In genomic region chr2:179598886-179599285, GRCm38 (mm10) we compare ENCODE assay signal across 22 mouse cellular contexts.
DNase-seq lines count a peak whose midpoint lies in the region; ATAC-seq lines count a peak whose summit lies in the region.
"Had no signal": no experiment of that assay in that cellular context is flagged by ENCODE, and none has a peak within 500 bp of the region (broad histone marks: within the 10 kb centered on the region; RNA-seq: fewer than 3 reads in every experiment).

No protein-coding gene starts in this region.

- H3K36me3 ChIP-seq in midbrain, embryonic 15.5 days (replicated peaks) = no peaks in the 10 kb centered on the region
- H3K36me3 ChIP-seq in midbrain, embryonic 11.5 days (ENCODE audit: control insufficient read depth, insufficient read depth, low read length) = no peaks in the 10 kb centered on the region
- no peaks in the 10 kb centered on the region for H3K36me3 ChIP-seq in kidney, embryonic 14.5 days (ENCODE audit: control insufficient read depth, insufficient read depth, low read length)
- H3K36me3 ChIP-seq: embryonic facial prominence, embryonic 13.5 days; heart, embryonic 10.5 days; limb, embryonic 12.5 days; liver, embryonic 12.5 days had no signal

- no peak for DNase-seq in frontal cortex, postnatal 10 days (ENCODE audit: low spot score in 2 of 2)
- no peak for DNase-seq in midbrain, embryonic 11.5 days (ENCODE audit: low spot score, missing footprints)
- DNase-seq in frontal cortex, adult 2 months (ENCODE audit: extremely low spot score in 1 of 2, low spot score in 1 of 2) = peak; percentile 16 to 61
- DNase-seq in telencephalon, adult 2 months (ENCODE audit: low read depth, low spot score) = peak; percentile 58
- DNase-seq in B cell, adult 2 months = no peak
- DNase-seq: cerebellum, adult 9-11 months; gastrocnemius, adult 2 months; kidney, adult 18-20 months; kidney, postnatal 14 days; lung, adult 2 months; spleen, adult 18-20 months; thymus, adult 18-20 months; thymus, postnatal 4 days had no signal

- H3K9me3 ChIP-seq in midbrain, embryonic 15.5 days = no peaks in the 10 kb centered on the region
- no peaks in the 10 kb centered on the region for H3K9me3 ChIP-seq in midbrain, embryonic 11.5 days (ENCODE audit: control insufficient read depth, low read length)
- H3K9me3 ChIP-seq in kidney, embryonic 14.5 days (ENCODE audit: control insufficient read depth, low read length) = no peaks in the 10 kb centered on the region
- H3K9me3 ChIP-seq: embryonic facial prominence, embryonic 13.5 days; heart, embryonic 10.5 days; limb, embryonic 12.5 days; liver, embryonic 12.5 days had no signal

- H3K4me1 ChIP-seq in midbrain, embryonic 15.5 days = peaks cover 13% of the 10 kb centered on the region; the same call in 1 of the 2 replicates
- H3K4me1 ChIP-seq in midbrain, embryonic 11.5 days (ENCODE audit: control insufficient read depth, insufficient read depth, low read length) = no peaks in the 10 kb centered on the region
- H3K4me1 ChIP-seq in kidney, embryonic 14.5 days (ENCODE audit: control insufficient read depth, insufficient read depth, low read length) = no peaks in the 10 kb centered on the region
- H3K4me1 ChIP-seq: embryonic facial prominence, embryonic 13.5 days; heart, embryonic 10.5 days; limb, embryonic 12.5 days; liver, embryonic 12.5 days had no signal

- no peaks in the 10 kb centered on the region for H3K27me3 ChIP-seq in midbrain, embryonic 15.5 days (replicated peaks)
- peaks cover 5% of the 10 kb centered on the region for H3K27me3 ChIP-seq in midbrain, embryonic 11.5 days (ENCODE audit: control insufficient read depth, insufficient read depth, low read length)
- H3K27me3 ChIP-seq in kidney, embryonic 14.5 days (ENCODE audit: control insufficient read depth, insufficient read depth, low read length) = no peaks in the 10 kb centered on the region
- H3K27me3 ChIP-seq: embryonic facial prominence, embryonic 13.5 days; limb, embryonic 12.5 days; liver, embryonic 12.5 days; megakaryocyte, embryonic 14.5 days had no signal

- H3K27ac ChIP-seq in midbrain, embryonic 15.5 days = 0 out of 2 replicates have a peak overlapping the region, but pooled peaks have one; percentile 19
- H3K27ac ChIP-seq in midbrain, embryonic 11.5 days (ENCODE audit: low read depth, low read length) = no peak overlapping the region
- no peak overlapping the region for H3K27ac ChIP-seq in kidney, embryonic 14.5 days (ENCODE audit: low read depth, low read length)
- H3K27ac ChIP-seq: embryonic facial prominence, embryonic 13.5 days; gastrocnemius, adult 2 months; heart, embryonic 10.5 days; limb, embryonic 12.5 days; liver, embryonic 12.5 days had no signal

- WGBS in midbrain, embryonic 15.5 days = 67% methylated on average over 11 of the region's 11 CpGs
- 80% methylated on average over 11 of the region's 11 CpGs for WGBS in midbrain, embryonic 11.5 days
- 86% methylated on average over 11 of the region's 11 CpGs for WGBS in kidney, embryonic 14.5 days

- no peak overlapping the region for H3K4me2 ChIP-seq in midbrain, embryonic 15.5 days
- no peak overlapping the region for H3K4me2 ChIP-seq in midbrain, embryonic 11.5 days
- H3K4me2 ChIP-seq in kidney, embryonic 14.5 days (replicated peaks; ENCODE audit: low read depth, low read length) = no peak overlapping the region
- H3K4me2 ChIP-seq: embryonic facial prominence, embryonic 13.5 days; limb, embryonic 12.5 days; liver, embryonic 12.5 days had no signal

- ATAC-seq in frontal cortex, adult (ENCODE audit: low TSS enrichment) = peak; percentile 93
- ATAC-seq in midbrain, embryonic 15.5 days (replicated peaks) = no peak
- ATAC-seq in midbrain, embryonic 11.5 days (ENCODE audit: low FRiP score) = no peak
- no peak for ATAC-seq in kidney, embryonic 14.5 days (ENCODE audit: low FRiP score, low TSS enrichment)
- ATAC-seq: liver, embryonic 12.5 days; midbrain, embryonic 16.5 days had no signal

- no peak overlapping the region for H3K9ac ChIP-seq in midbrain, embryonic 15.5 days
- H3K9ac ChIP-seq in midbrain, embryonic 11.5 days (ENCODE audit: low read length) = no peak overlapping the region
- no peak overlapping the region for H3K9ac ChIP-seq in kidney, embryonic 14.5 days (ENCODE audit: low read depth, low read length)
- H3K9ac ChIP-seq: embryonic facial prominence, embryonic 13.5 days; limb, embryonic 12.5 days; liver, embryonic 12.5 days had no signal

- no peak overlapping the region for H3K4me3 ChIP-seq in midbrain, embryonic 15.5 days
- H3K4me3 ChIP-seq in midbrain, embryonic 11.5 days (ENCODE audit: low read depth, low read length) = no peak overlapping the region
- H3K4me3 ChIP-seq in kidney, embryonic 14.5 days (ENCODE audit: low read length) = no peak overlapping the region
- H3K4me3 ChIP-seq: embryonic facial prominence, embryonic 13.5 days; gastrocnemius, adult 2 months; heart, embryonic 10.5 days; limb, embryonic 12.5 days; liver, embryonic 12.5 days; megakaryocyte, embryonic 14.5 days had no signal

Comparison
In these comparisons a context has a peak if more than half of its experiments do, and no peak if none do; other contexts are left out.
1. DNase-seq: peak in frontal cortex, adult 2 months (2 of 2) and telencephalon, adult 2 months (single experiment); none in frontal cortex, postnatal 10 days (0 of 2), midbrain, embryonic 11.5 days (single experiment) and B cell, adult 2 months (0 of 2).